22 mouse cellular contexts compared by ENCODE assay signal in the genomic region with DNA sequence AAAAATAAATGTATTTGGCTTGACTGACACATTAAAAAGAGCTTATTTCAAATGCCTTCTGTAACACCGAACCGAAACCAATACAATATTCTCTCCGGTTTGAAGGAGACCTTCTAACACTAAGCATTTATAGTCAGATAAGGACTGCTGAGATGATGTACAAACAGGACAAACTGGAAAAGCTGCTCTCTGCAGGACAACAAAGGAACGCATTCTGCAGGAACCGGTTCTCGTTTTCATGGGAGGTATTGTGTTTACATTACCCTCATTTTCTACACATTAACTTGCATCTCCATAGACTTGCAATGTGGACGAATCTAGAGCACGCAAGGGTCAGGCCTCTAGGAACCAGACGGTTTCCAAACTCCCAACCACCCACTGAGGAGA. TPM values are rescaled to one million over a fixed set of nuclear protein-coding genes. Genes with fewer than 3 reads are reported as not detected.
DNase-seq lines count a peak whose midpoint lies in the region; ATAC-seq and TF ChIP-seq lines count a peak whose summit lies in the region.
"Had no signal": no experiment of that assay in that cellular context is flagged by ENCODE, and none has a peak within 500 bp of the region (broad histone marks: within the 10 kb centered on the region; RNA-seq: fewer than 3 reads in every experiment).

No protein-coding gene starts in this region.

- H3K36me3 ChIP-seq in lung, postnatal 0 days (ENCODE audit: insufficient read depth, low read length), result no peaks in the 10 kb centered on the region
- H3K36me3 ChIP-seq in intestine, embryonic 16.5 days (ENCODE audit: control insufficient read depth, insufficient read depth, low read length), result no peaks in the 10 kb centered on the region
- no peaks in the 10 kb centered on the region for H3K36me3 ChIP-seq in stomach, embryonic 16.5 days (ENCODE audit: control insufficient read depth, insufficient read depth, low read length)
- no peaks in the 10 kb centered on the region for H3K36me3 ChIP-seq in forebrain, embryonic 15.5 days
- H3K36me3 ChIP-seq: heart, embryonic 15.5 days; liver, embryonic 13.5 days; midbrain, embryonic 15.5 days; neural tube, embryonic 13.5 days had no signal

- no peak overlapping the region for H3K9ac ChIP-seq in lung, postnatal 0 days (replicated peaks; ENCODE audit: low read depth)
- no peak overlapping the region for H3K9ac ChIP-seq in intestine, embryonic 16.5 days (ENCODE audit: low read depth, low read length)
- H3K9ac ChIP-seq in stomach, embryonic 16.5 days (ENCODE audit: low read length), result no peak overlapping the region
- no peak overlapping the region for H3K9ac ChIP-seq in forebrain, embryonic 15.5 days (replicated peaks)
- H3K9ac ChIP-seq: heart, embryonic 15.5 days; hindbrain, embryonic 14.5 days; liver, embryonic 13.5 days; midbrain, embryonic 15.5 days; neural tube, embryonic 13.5 days had no signal

- H3K4me2 ChIP-seq in lung, postnatal 0 days (replicated peaks; ENCODE audit: low read depth, low read length), result peak overlapping the region; percentile 20; the same call in 1 of the 2 replicates
- H3K4me2 ChIP-seq in intestine, embryonic 16.5 days (ENCODE audit: low read depth, low read length), result peak overlapping the region; percentile 36
- peak overlapping the region; percentile 38 for H3K4me2 ChIP-seq in stomach, embryonic 16.5 days (ENCODE audit: low read depth, low read length)
- no peak overlapping the region for H3K4me2 ChIP-seq in forebrain, embryonic 15.5 days (replicated peaks)
- H3K4me2 ChIP-seq: heart, embryonic 15.5 days; hindbrain, embryonic 14.5 days; liver, embryonic 13.5 days; midbrain, embryonic 15.5 days; neural tube, embryonic 13.5 days had no signal

- no peak overlapping the region for H3K27ac ChIP-seq in lung, postnatal 0 days (ENCODE audit: low read length)
- no peak overlapping the region for H3K27ac ChIP-seq in intestine, embryonic 16.5 days (ENCODE audit: low read length)
- peak overlapping the region; percentile 81 for H3K27ac ChIP-seq in stomach, embryonic 16.5 days (ENCODE audit: low read length)
- no peak overlapping the region for H3K27ac ChIP-seq in forebrain, embryonic 15.5 days (replicated peaks)
- H3K27ac ChIP-seq: heart, adult 2 months; heart, embryonic 15.5 days; hindbrain, embryonic 14.5 days; kidney, postnatal 0 days; left cerebral cortex, adult 2 months; liver, embryonic 13.5 days; macrophage; midbrain, embryonic 15.5 days; neural tube, embryonic 13.5 days had no signal

- no peaks in the 10 kb centered on the region for H3K9me3 ChIP-seq in lung, postnatal 0 days (ENCODE audit: low read length)
- no peaks in the 10 kb centered on the region for H3K9me3 ChIP-seq in intestine, embryonic 16.5 days (ENCODE audit: control insufficient read depth, low read length)
- no peaks in the 10 kb centered on the region for H3K9me3 ChIP-seq in stomach, embryonic 16.5 days (replicated peaks; ENCODE audit: control insufficient read depth, low read length)
- H3K9me3 ChIP-seq in forebrain, embryonic 15.5 days, result no peaks in the 10 kb centered on the region
- H3K9me3 ChIP-seq: heart, embryonic 15.5 days; liver, embryonic 13.5 days; midbrain, embryonic 15.5 days; neural tube, embryonic 13.5 days had no signal

- TF ChIP-seq CTCF in lung, postnatal 0 days (IDR thresholded peaks at IDR 0.05), result no peak
- TF ChIP-seq CTCF in lung, adult 2 months (IDR thresholded peaks at IDR 0.05; ENCODE audit: insufficient read depth, low read length), result no peak

- 50% methylated on average over 9 of the region's 9 CpGs for WGBS in lung, postnatal 0 days
- 61% methylated on average over 9 of the region's 9 CpGs for WGBS in lung, adult 2 months
- WGBS in intestine, embryonic 16.5 days, result 60% methylated on average over 9 of the region's 9 CpGs
- WGBS in stomach, embryonic 16.5 days, result 60% methylated on average over 9 of the region's 9 CpGs
- 90% methylated on average over 9 of the region's 9 CpGs for WGBS in forebrain, embryonic 15.5 days

- no peaks in the 10 kb centered on the region for H3K4me1 ChIP-seq in lung, postnatal 0 days (ENCODE audit: insufficient read depth, low read depth, low read length)
- no peaks in the 10 kb centered on the region; the same call in 1 of the 2 replicates for H3K4me1 ChIP-seq in lung, adult 2 months (ENCODE audit: control insufficient read depth, insufficient read depth, low read length)
- no peaks in the 10 kb centered on the region for H3K4me1 ChIP-seq in intestine, embryonic 16.5 days (ENCODE audit: control insufficient read depth, insufficient read depth, low read length)
- peaks cover 4% of the 10 kb centered on the region; the same call in 1 of the 2 replicates for H3K4me1 ChIP-seq in stomach, embryonic 16.5 days (ENCODE audit: control insufficient read depth, insufficient read depth, low read length)
- H3K4me1 ChIP-seq in forebrain, embryonic 15.5 days, result no peaks in the 10 kb centered on the region
- H3K4me1 ChIP-seq: heart, embryonic 15.5 days; liver, embryonic 13.5 days; midbrain, embryonic 15.5 days; neural tube, embryonic 13.5 days had no signal

- no peaks in the 10 kb centered on the region for H3K27me3 ChIP-seq in lung, postnatal 0 days (replicated peaks; ENCODE audit: insufficient read depth, low read length)
- no peaks in the 10 kb centered on the region for H3K27me3 ChIP-seq in intestine, embryonic 16.5 days (replicated peaks; ENCODE audit: control insufficient read depth, insufficient read depth, low read length)
- H3K27me3 ChIP-seq in stomach, embryonic 16.5 days (ENCODE audit: control insufficient read depth, insufficient read depth, low read length), result no peaks in the 10 kb centered on the region
- H3K27me3 ChIP-seq in forebrain, embryonic 15.5 days, result no peaks in the 10 kb centered on the region
- H3K27me3 ChIP-seq: heart, embryonic 15.5 days; liver, embryonic 13.5 days; midbrain, embryonic 15.5 days; neural tube, embryonic 13.5 days had no signal

- no peak for TF ChIP-seq POLR2A in lung, adult 2 months (IDR thresholded peaks at IDR 0.05; ENCODE audit: borderline replicate concordance, extremely low read depth, low read depth, low read length)

- peak; percentile 59 for ATAC-seq in lung, postnatal 0 days
- ATAC-seq in intestine, embryonic 16.5 days, result peak; percentile 91
- peak; percentile 83 for ATAC-seq in stomach, embryonic 16.5 days (ENCODE audit: insufficient read depth, low FRiP score)
- no peak for ATAC-seq in forebrain, embryonic 15.5 days (replicated peaks)
- ATAC-seq: forebrain, embryonic 16.5 days; midbrain, embryonic 15.5 days had no signal

- TF ChIP-seq EP300 in lung, postnatal 0 days (IDR thresholded peaks at IDR 0.05), result peak; percentile 31; the same call in 1 of the 2 replicates

- H3K4me3 ChIP-seq in lung, postnatal 0 days (ENCODE audit: low read depth, low read length), result 0 out of 2 replicates have a peak overlapping the region, but pooled peaks have one; percentile 2
- no peak overlapping the region for H3K4me3 ChIP-seq in lung, adult 2 months (replicated peaks; ENCODE audit: extremely low read depth, low read depth, low read length)
- H3K4me3 ChIP-seq in intestine, embryonic 16.5 days (ENCODE audit: low read length), result peak overlapping the region; percentile 2; the same call in 1 of the 2 replicates
- peak overlapping the region; percentile 26 for H3K4me3 ChIP-seq in stomach, embryonic 16.5 days (replicated peaks; ENCODE audit: low read length)
- no peak overlapping the region for H3K4me3 ChIP-seq in forebrain, embryonic 15.5 days
- H3K4me3 ChIP-seq: erythroblast, embryonic 14.5 days; heart, adult 2 months; heart, embryonic 15.5 days; left cerebral cortex, adult 2 months; liver, embryonic 13.5 days; midbrain, embryonic 15.5 days; neural tube, embryonic 13.5 days had no signal

- peak; percentile 48 for DNase-seq in heart, adult 11 months
- DNase-seq in heart, adult 9 months (ENCODE audit: low spot score in 2 of 2), result no peak
- peak; percentile 60 for DNase-seq in lung, postnatal 0 days (ENCODE audit: low spot score)
- DNase-seq in lung, adult 2 months, result no peak
- no peak for DNase-seq in right cerebral cortex, adult 2 months (ENCODE audit: low spot score in 2 of 2)
- DNase-seq: cerebellum, adult 9-10 months; kidney, adult 18-20 months; retina, postnatal 1 day had no signal

RNA-seq across cellular contexts. Expression of gene Bcl2l14, which starts 7.6 kb away (rescaled TPM):
- 6.4 and 6.6 TPM in 2 replicates for polyA plus RNA-seq in lung, postnatal 0 days (2015; fragmentation: Nextera tagmentation; extraction: Ambion mirVana)
- 0.81 and 1.2 TPM in 2 replicates for polyA plus RNA-seq in lung, adult 2 months (2012; rRNA removed)
- polyA plus RNA-seq in intestine, embryonic 16.5 days (2015; fragmentation: Nextera tagmentation; extraction: Ambion mirVana), result 3.5 and 5.2 TPM in 2 replicates
- polyA plus RNA-seq in stomach, embryonic 16.5 days (2015; fragmentation: Nextera tagmentation; extraction: Ambion mirVana), result 15.6 and 20.4 TPM in 2 replicates
- not detected in 2 replicates for polyA plus RNA-seq in forebrain, embryonic 15.5 days (2015; fragmentation: Nextera tagmentation; extraction: Ambion mirVana)
- polyA plus RNA-seq: erythroblast, embryonic 14.5 days; forebrain, embryonic 16.5 days; neural tube, embryonic 13.5 days had no signal

Comparison
In these comparisons a context has a peak if more than half of its experiments do, and no peak if none do; other contexts are left out.
1. DNase-seq: peak in heart, adult 11 months (single experiment) and lung, postnatal 0 days (single experiment); none in heart, adult 9 months (0 of 2), lung, adult 2 months (single experiment) and right cerebral cortex, adult 2 months (0 of 2).
2. H3K4me3 ChIP-seq: peak in lung, postnatal 0 days (single experiment), intestine, embryonic 16.5 days (single experiment) and stomach, embryonic 16.5 days (single experiment); none in lung, adult 2 months (single experiment) and forebrain, embryonic 15.5 days (single experiment).